Mouse (Mus musculus): ENCODE measurements around the gene Rec114. TPM values are rescaled to one million over a fixed set of nuclear protein-coding genes. Genes with fewer than 3 reads are reported as not detected.

The Rec114 gene
- total and polyA plus RNA-seq, 3 experiments: 111 to 135 TPM; not detected in 1

GRCm38 (mm10) chr9:58756371-58757132, 12.8 kb upstream of the Rec114 start:
- TF ChIP-seq E2F4 (IDR thresholded peaks at IDR 0.05; ENCODE audit: borderline replicate concordance, low read depth, low read length) (no peak), TBP (IDR thresholded peaks at IDR 0.05; ENCODE audit: low read depth, low read length) (no peak), POLR2AphosphoS5 (IDR thresholded peaks at IDR 0.05; ENCODE audit: borderline replicate concordance, low read depth, low read length) (no peak), UBTF (IDR thresholded peaks at IDR 0.05; ENCODE audit: borderline replicate concordance, insufficient read depth, low read depth, low read length) (no peak), TCF12 (IDR thresholded peaks at IDR 0.05; ENCODE audit: low read depth, low read length) (no peak), CHD2 (IDR thresholded peaks at IDR 0.05; ENCODE audit: low read length) (no peak), MEF2A (IDR thresholded peaks at IDR 0.05; ENCODE audit: extremely low read depth, insufficient replicate concordance, low read depth, low read length, poor library complexity, severe bottlenecking) (no peak), JUND (IDR thresholded peaks at IDR 0.05; ENCODE audit: low read depth, low read length) (no peak), ZNF384 (IDR thresholded peaks at IDR 0.05; ENCODE audit: low read depth, low read length) (no peak), ELF1 (IDR thresholded peaks at IDR 0.05; ENCODE audit: low read depth, low read length) (no peak), MAFK (IDR thresholded peaks at IDR 0.05; ENCODE audit: borderline replicate concordance, low read depth, low read length) (no peak), ZMIZ1 (IDR thresholded peaks at IDR 0.05; ENCODE audit: low read depth, low read length) (no peak), ZKSCAN1 (IDR thresholded peaks at IDR 0.05; ENCODE audit: low read depth, low read length) (no peak)
- peaks cover 0 to 7% of the 10 kb centered on the region in 2 experiments; a peak in 3 of 4 replicates for H3K27me3 ChIP-seq (ENCODE audit: control insufficient read depth in 1 of 2, insufficient read depth in 2 of 2, low read length in 2 of 2)
- H3K9me3 ChIP-seq (replicated peaks; ENCODE audit: insufficient read depth, low read length): no peaks in the 10 kb centered on the region
- H3K27ac ChIP-seq (ENCODE audit: control insufficient read depth, low read depth, low read length): no peak overlapping the region
- no peak overlapping the region for H3K4me3 ChIP-seq (ENCODE audit: control insufficient read depth in 1 of 2, insufficient read depth in 1 of 2, low read depth in 2 of 2, low read length in 2 of 2)
- H3K9ac ChIP-seq (ENCODE audit: control insufficient read depth, low read depth, low read length, poor library complexity, severe bottlenecking): no peak overlapping the region
- no peaks in the 10 kb centered on the region for H3K36me3 ChIP-seq (ENCODE audit: control insufficient read depth in 1 of 2, insufficient read depth in 2 of 2, low read length in 2 of 2)
- no peak for DNase-seq (ENCODE audit: low read depth, low spot score)
- no peaks in the 10 kb centered on the region for H3K4me1 ChIP-seq (ENCODE audit: control insufficient read depth in 1 of 2, insufficient read depth in 2 of 2, low read length in 2 of 2)
- no peaks in the 10 kb centered on the region for H3K79me2 ChIP-seq (ENCODE audit: control insufficient read depth, insufficient read depth, low read length, poor library complexity)

GRCm38 (mm10) chr9:58753606-58754005, 9.8 kb upstream of the Rec114 start:
- no peaks in the 10 kb centered on the region; a peak in 2 of 4 replicates for H3K36me3 ChIP-seq (ENCODE audit: control insufficient read depth in 1 of 2, insufficient read depth in 2 of 2, low read length in 2 of 2)
- H3K27ac ChIP-seq (ENCODE audit: control insufficient read depth, low read depth, low read length): no peak overlapping the region
- no peak overlapping the region for H3K4me3 ChIP-seq (ENCODE audit: control insufficient read depth in 1 of 2, insufficient read depth in 1 of 2, low read depth in 2 of 2, low read length in 2 of 2)
- H3K4me1 ChIP-seq (ENCODE audit: control insufficient read depth in 1 of 2, insufficient read depth in 2 of 2, low read length in 2 of 2): peaks cover under 1 to 1% of the 10 kb centered on the region in 2 experiments; a peak in 1 of 4 replicates
- no peak for DNase-seq (ENCODE audit: low read depth, low spot score)
- H3K27me3 ChIP-seq (ENCODE audit: control insufficient read depth in 1 of 2, insufficient read depth in 2 of 2, low read length in 2 of 2): peaks cover 0 to 5% of the 10 kb centered on the region in 2 experiments; a peak in 1 of 4 replicates
- H3K79me2 ChIP-seq (ENCODE audit: control insufficient read depth, insufficient read depth, low read length, poor library complexity): no peaks in the 10 kb centered on the region
- no peak overlapping the region for H3K9ac ChIP-seq (ENCODE audit: control insufficient read depth, low read depth, low read length, poor library complexity, severe bottlenecking)
- no peaks in the 10 kb centered on the region for H3K9me3 ChIP-seq (replicated peaks; ENCODE audit: insufficient read depth, low read length)
- TF ChIP-seq GATA1 (IDR thresholded peaks at IDR 0.05; ENCODE audit: low read depth, low read length) (no peak), ZMIZ1 (IDR thresholded peaks at IDR 0.05; ENCODE audit: low read depth, low read length) (no peak), MYC (IDR thresholded peaks at IDR 0.05; ENCODE audit: low read depth, low read length) (no peak), CHD2 (IDR thresholded peaks at IDR 0.05; ENCODE audit: low read length) (no peak), MYB (IDR thresholded peaks at IDR 0.05; ENCODE audit: low read depth, low read length) (no peak), JUND (IDR thresholded peaks at IDR 0.05; ENCODE audit: low read depth, low read length) (no peak), KAT2A (conservative IDR thresholded peaks at IDR 0.05; ENCODE audit: low read depth, low read length) (no peak)

All from MEL (cell line).